Comparison of ENCODE assay signal across 17 mouse cellular contexts in the genomic region with DNA sequence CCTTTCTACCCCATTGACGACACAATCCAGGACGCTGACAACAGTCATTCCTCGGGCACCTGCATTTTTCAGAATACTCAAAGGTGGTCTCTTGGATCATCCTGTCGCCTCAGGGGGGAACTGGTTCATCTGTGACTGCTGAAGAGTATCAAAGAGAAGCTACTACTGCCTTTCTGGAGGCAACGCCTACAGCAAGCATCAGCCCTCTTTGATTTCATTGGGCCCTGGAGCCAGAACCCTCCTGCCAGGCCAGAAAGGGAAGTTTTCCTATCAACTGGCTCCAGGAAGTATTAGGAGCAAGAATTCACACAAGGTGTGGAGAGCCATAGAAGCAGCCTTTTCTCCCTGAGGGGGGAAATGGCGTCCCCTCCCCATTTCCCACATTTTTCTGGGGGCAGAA. TPM values are rescaled to one million over a fixed set of nuclear protein-coding genes. Genes with fewer than 3 reads are reported as not detected.
DNase-seq lines count a peak whose midpoint lies in the region; ATAC-seq and TF ChIP-seq lines count a peak whose summit lies in the region.
"Had no signal": no experiment of that assay in that cellular context is flagged by ENCODE, and none has a peak within 500 bp of the region (broad histone marks: within the 10 kb centered on the region; RNA-seq: fewer than 3 reads in every experiment).

No protein-coding gene starts in this region.

- no peak for TF ChIP-seq POLR2A in lung, adult 2 months (IDR thresholded peaks at IDR 0.05; ENCODE audit: borderline replicate concordance, extremely low read depth, low read depth, low read length)

- no peaks in the 10 kb centered on the region for H3K27me3 ChIP-seq in heart, embryonic 16.5 days (ENCODE audit: control insufficient read depth, insufficient read depth, low read length)
- H3K27me3 ChIP-seq in lung, embryonic 15.5 days, result no peaks in the 10 kb centered on the region
- H3K27me3 ChIP-seq in intestine, postnatal 0 days (replicated peaks; ENCODE audit: control insufficient read depth, insufficient read depth, low read length), result no peaks in the 10 kb centered on the region
- H3K27me3 ChIP-seq in stomach, embryonic 16.5 days (ENCODE audit: control insufficient read depth, insufficient read depth, low read length), result no peaks in the 10 kb centered on the region
- H3K27me3 ChIP-seq in midbrain, postnatal 0 days (ENCODE audit: insufficient read depth, low read length), result no peaks in the 10 kb centered on the region
- H3K27me3 ChIP-seq: heart, embryonic 13.5 days; limb, embryonic 12.5 days; neural tube, embryonic 12.5 days; Patski had no signal

- no peak overlapping the region for H3K9ac ChIP-seq in heart, embryonic 16.5 days (ENCODE audit: low read length)
- no peak overlapping the region for H3K9ac ChIP-seq in lung, embryonic 15.5 days
- H3K9ac ChIP-seq in intestine, postnatal 0 days (ENCODE audit: low read depth, low read length), result no peak overlapping the region
- H3K9ac ChIP-seq in stomach, embryonic 16.5 days (ENCODE audit: low read length), result no peak overlapping the region
- H3K9ac ChIP-seq in midbrain, postnatal 0 days (replicated peaks; ENCODE audit: low read length, poor library complexity, severe bottlenecking), result no peak overlapping the region

- no peak overlapping the region for H3K4me2 ChIP-seq in heart, embryonic 16.5 days (ENCODE audit: low read depth, low read length)
- no peak overlapping the region for H3K4me2 ChIP-seq in lung, embryonic 15.5 days
- H3K4me2 ChIP-seq in intestine, postnatal 0 days (replicated peaks; ENCODE audit: low read depth), result peak overlapping the region; percentile 89; the same call in 1 of the 2 replicates
- peak overlapping the region; percentile 94; the same call in 1 of the 2 replicates for H3K4me2 ChIP-seq in stomach, embryonic 16.5 days (ENCODE audit: low read depth, low read length)
- H3K4me2 ChIP-seq in midbrain, postnatal 0 days (ENCODE audit: low read depth, low read length, poor library complexity, severe bottlenecking), result no peak overlapping the region

- H3K4me3 ChIP-seq in heart, embryonic 16.5 days (ENCODE audit: low read length), result no peak overlapping the region
- H3K4me3 ChIP-seq in lung, embryonic 15.5 days, result no peak overlapping the region
- no peak overlapping the region for H3K4me3 ChIP-seq in lung, adult 2 months (replicated peaks; ENCODE audit: extremely low read depth, low read depth, low read length)
- H3K4me3 ChIP-seq in intestine, postnatal 0 days (ENCODE audit: low read depth, low read length), result no peak overlapping the region
- H3K4me3 ChIP-seq in stomach, embryonic 16.5 days (replicated peaks; ENCODE audit: low read length), result no peak overlapping the region
- H3K4me3 ChIP-seq in midbrain, postnatal 0 days (ENCODE audit: low read depth, low read length), result no peak overlapping the region
- H3K4me3 ChIP-seq: neural tube, embryonic 12.5 days had no signal

- no peak for TF ChIP-seq CTCF in lung, adult 2 months (IDR thresholded peaks at IDR 0.05; ENCODE audit: insufficient read depth, low read length)
- TF ChIP-seq CTCF in intestine, postnatal 0 days (IDR thresholded peaks at IDR 0.05; ENCODE audit: low read depth), result no peak
- TF ChIP-seq CTCF in midbrain, postnatal 0 days (IDR thresholded peaks at IDR 0.05), result no peak

- no peak for DNase-seq in heart, postnatal 10 days
- no peak for DNase-seq in lung, adult 2 months
- no peak for DNase-seq in midbrain, postnatal 0 days (ENCODE audit: low spot score)
- DNase-seq in T-cell, adult 2 months (ENCODE audit: low spot score), result no peak
- DNase-seq: adrenal gland, postnatal 10 days; gastrocnemius, postnatal 14 days; layer of hippocampus, postnatal 36 days; thymus, postnatal 14 days had no signal

- WGBS in heart, embryonic 16.5 days, result 75% methylated on average over 6 of the region's 6 CpGs
- 68% methylated on average over 6 of the region's 6 CpGs for WGBS in lung, embryonic 15.5 days
- 83% methylated on average over 6 of the region's 6 CpGs for WGBS in lung, adult 2 months
- WGBS in intestine, postnatal 0 days, result 58% methylated on average over 6 of the region's 6 CpGs
- 59% methylated on average over 6 of the region's 6 CpGs for WGBS in stomach, embryonic 16.5 days
- 71% methylated on average over 6 of the region's 6 CpGs for WGBS in midbrain, postnatal 0 days

- H3K4me1 ChIP-seq in heart, embryonic 16.5 days (ENCODE audit: control insufficient read depth, insufficient read depth, low read length), result peaks cover 32% of the 10 kb centered on the region
- peaks cover 33% of the 10 kb centered on the region for H3K4me1 ChIP-seq in lung, embryonic 15.5 days
- peaks cover 10% of the 10 kb centered on the region for H3K4me1 ChIP-seq in lung, adult 2 months (ENCODE audit: control insufficient read depth, insufficient read depth, low read length)
- peaks cover 14% of the 10 kb centered on the region; the same call in 1 of the 2 replicates for H3K4me1 ChIP-seq in intestine, postnatal 0 days (replicated peaks; ENCODE audit: control insufficient read depth, insufficient read depth, low read length)
- H3K4me1 ChIP-seq in stomach, embryonic 16.5 days (ENCODE audit: control insufficient read depth, insufficient read depth, low read length), result peaks cover 33% of the 10 kb centered on the region
- peaks cover 16% of the 10 kb centered on the region for H3K4me1 ChIP-seq in midbrain, postnatal 0 days (ENCODE audit: insufficient read depth, low read length)

- H3K36me3 ChIP-seq in heart, embryonic 16.5 days (ENCODE audit: control insufficient read depth, insufficient read depth), result peaks cover 5% of the 10 kb centered on the region; the same call in 1 of the 2 replicates
- H3K36me3 ChIP-seq in lung, embryonic 15.5 days, result peaks cover 5% of the 10 kb centered on the region; the same call in 1 of the 2 replicates
- 0 out of 2 replicates have a peak, but pooled peaks cover 10% of the 10 kb centered on the region for H3K36me3 ChIP-seq in intestine, postnatal 0 days (ENCODE audit: control insufficient read depth, insufficient read depth)
- H3K36me3 ChIP-seq in stomach, embryonic 16.5 days (ENCODE audit: control insufficient read depth, insufficient read depth, low read length), result peaks cover 3% of the 10 kb centered on the region; the same call in 1 of the 2 replicates
- H3K36me3 ChIP-seq in midbrain, postnatal 0 days (ENCODE audit: insufficient read depth, low read length), result peaks cover 6% of the 10 kb centered on the region; the same call in 1 of the 2 replicates

- intact Hi-C loops in heart, postnatal 10 days (cut with DNase I), result no loop called here

- ATAC-seq in heart, embryonic 16.5 days (replicated peaks; ENCODE audit: extremely low read depth, insufficient read depth, low FRiP score), result no peak
- no peak for ATAC-seq in lung, embryonic 15.5 days (ENCODE audit: borderline replicate concordance, extremely low read depth, low FRiP score, low TSS enrichment)
- no peak for ATAC-seq in intestine, postnatal 0 days
- no peak for ATAC-seq in stomach, embryonic 16.5 days (ENCODE audit: insufficient read depth, low FRiP score)
- no peak for ATAC-seq in midbrain, postnatal 0 days (ENCODE audit: low FRiP score)

- H3K9me3 ChIP-seq in heart, embryonic 16.5 days (replicated peaks; ENCODE audit: control insufficient read depth, low read length), result no peaks in the 10 kb centered on the region
- H3K9me3 ChIP-seq in lung, embryonic 15.5 days, result no peaks in the 10 kb centered on the region
- no peaks in the 10 kb centered on the region for H3K9me3 ChIP-seq in intestine, postnatal 0 days (ENCODE audit: control insufficient read depth)
- no peaks in the 10 kb centered on the region for H3K9me3 ChIP-seq in stomach, embryonic 16.5 days (replicated peaks; ENCODE audit: control insufficient read depth, low read length)
- H3K9me3 ChIP-seq in midbrain, postnatal 0 days (ENCODE audit: low read length), result no peaks in the 10 kb centered on the region
- H3K9me3 ChIP-seq: heart, embryonic 13.5 days; limb, embryonic 12.5 days; midbrain, embryonic 10.5 days; neural tube, embryonic 12.5 days had no signal

- H3K27ac ChIP-seq in heart, embryonic 16.5 days (ENCODE audit: low read length), result 0 out of 2 replicates have a peak overlapping the region, but pooled peaks have one; percentile 93
- H3K27ac ChIP-seq in lung, embryonic 15.5 days, result peak overlapping the region; percentile 98
- H3K27ac ChIP-seq in intestine, postnatal 0 days (ENCODE audit: low read depth, low read length), result peak overlapping the region; percentile 97
- peak overlapping the region; percentile 99; the same call in 1 of the 2 replicates for H3K27ac ChIP-seq in stomach, embryonic 16.5 days (ENCODE audit: low read length)
- no peak overlapping the region for H3K27ac ChIP-seq in midbrain, postnatal 0 days (ENCODE audit: low read depth, low read length)

RNA-seq across cellular contexts. Expression of a gene that starts 1.3 kb away (rescaled TPM):
- 37.3 and 39.1 TPM in 2 replicates for polyA plus RNA-seq in heart, embryonic 16.5 days (2015; fragmentation: Nextera tagmentation; extraction: Ambion mirVana)
- 10 to 100 TPM; 17.5 to 21.0 TPM for total RNA-seq in heart, postnatal 10 days (2021)
- polyA plus RNA-seq in lung, embryonic 15.5 days (2015; fragmentation: Nextera tagmentation; extraction: Ambion mirVana), result 82.4 and 88.4 TPM in 2 replicates
- 37.0 and 42.8 TPM in 2 replicates for polyA plus RNA-seq in lung, adult 2 months (2012; rRNA removed)
- polyA plus RNA-seq in intestine, postnatal 0 days (2015; fragmentation: Nextera tagmentation; extraction: Ambion mirVana), result 30.8 and 30.9 TPM in 2 replicates
- 50.9 and 55.1 TPM in 2 replicates for polyA plus RNA-seq in stomach, embryonic 16.5 days (2015; fragmentation: Nextera tagmentation; extraction: Ambion mirVana)
- total RNA-seq in midbrain, postnatal 0 days (2014; rRNA removed), result 80.5 and 89.5 TPM in 2 replicates
- 68.4 and 71.1 TPM in 2 replicates for polyA plus RNA-seq in midbrain, postnatal 0 days (2015; fragmentation: Nextera tagmentation; extraction: Ambion mirVana)

RNA-seq across cellular contexts. Expression of a gene that starts 9.8 kb away (rescaled TPM):
- 17.7 TPM in 2 replicates for polyA plus RNA-seq in heart, embryonic 16.5 days (2015; fragmentation: Nextera tagmentation; extraction: Ambion mirVana)
- total RNA-seq in heart, postnatal 10 days (2021), result 1 to 10 TPM; 4.5 to 5.4 TPM
- 19.2 and 20.3 TPM in 2 replicates for polyA plus RNA-seq in lung, embryonic 15.5 days (2015; fragmentation: Nextera tagmentation; extraction: Ambion mirVana)
- polyA plus RNA-seq in lung, adult 2 months (2012; rRNA removed), result 16.1 and 18.9 TPM in 2 replicates
- 5.7 and 5.8 TPM in 2 replicates for polyA plus RNA-seq in intestine, postnatal 0 days (2015; fragmentation: Nextera tagmentation; extraction: Ambion mirVana)
- 16.7 and 19.0 TPM in 2 replicates for polyA plus RNA-seq in stomach, embryonic 16.5 days (2015; fragmentation: Nextera tagmentation; extraction: Ambion mirVana)
- total RNA-seq in midbrain, postnatal 0 days (2014; rRNA removed), result 7.1 and 7.6 TPM in 2 replicates
- 4.5 and 5.7 TPM in 2 replicates for polyA plus RNA-seq in midbrain, postnatal 0 days (2015; fragmentation: Nextera tagmentation; extraction: Ambion mirVana)

RNA-seq across cellular contexts. Expression of a gene that starts 9.9 kb away (rescaled TPM):
- polyA plus RNA-seq in heart, embryonic 16.5 days (2015; fragmentation: Nextera tagmentation; extraction: Ambion mirVana), result 14.2 and 16.1 TPM in 2 replicates
- 1 to 10 TPM; 9.1 to 9.4 TPM for total RNA-seq in heart, postnatal 10 days (2021)
- polyA plus RNA-seq in lung, embryonic 15.5 days (2015; fragmentation: Nextera tagmentation; extraction: Ambion mirVana), result 20.2 and 22.9 TPM in 2 replicates
- polyA plus RNA-seq in lung, adult 2 months (2012; rRNA removed), result 38.0 and 44.2 TPM in 2 replicates
- 14.1 and 16.1 TPM in 2 replicates for polyA plus RNA-seq in intestine, postnatal 0 days (2015; fragmentation: Nextera tagmentation; extraction: Ambion mirVana)
- polyA plus RNA-seq in stomach, embryonic 16.5 days (2015; fragmentation: Nextera tagmentation; extraction: Ambion mirVana), result 32.5 and 32.8 TPM in 2 replicates
- 12.6 and 24.0 TPM in 2 replicates for total RNA-seq in midbrain, postnatal 0 days (2014; rRNA removed)
- polyA plus RNA-seq in midbrain, postnatal 0 days (2015; fragmentation: Nextera tagmentation; extraction: Ambion mirVana), result 18.1 and 25.4 TPM in 2 replicates

RNA-seq across cellular contexts. Expression of a gene that starts 16.7 kb away (rescaled TPM):
- 708 and 711 TPM in 2 replicates for polyA plus RNA-seq in heart, embryonic 16.5 days (2015; fragmentation: Nextera tagmentation; extraction: Ambion mirVana)
- 100 to 1,000 TPM; 965 to 994 TPM for total RNA-seq in heart, postnatal 10 days (2021)
- 1,297 and 1,378 TPM in 2 replicates for polyA plus RNA-seq in lung, embryonic 15.5 days (2015; fragmentation: Nextera tagmentation; extraction: Ambion mirVana)
- polyA plus RNA-seq in lung, adult 2 months (2012; rRNA removed), result 103 and 212 TPM in 2 replicates
- 762 and 768 TPM in 2 replicates for polyA plus RNA-seq in intestine, postnatal 0 days (2015; fragmentation: Nextera tagmentation; extraction: Ambion mirVana)
- 1,025 and 1,263 TPM in 2 replicates for polyA plus RNA-seq in stomach, embryonic 16.5 days (2015; fragmentation: Nextera tagmentation; extraction: Ambion mirVana)
- total RNA-seq in midbrain, postnatal 0 days (2014; rRNA removed), result 753 and 863 TPM in 2 replicates
- polyA plus RNA-seq in midbrain, postnatal 0 days (2015; fragmentation: Nextera tagmentation; extraction: Ambion mirVana), result 853 and 860 TPM in 2 replicates

RNA-seq across cellular contexts. Expression of a gene that starts 21.6 kb away (rescaled TPM):
- polyA plus RNA-seq in heart, embryonic 16.5 days (2015; fragmentation: Nextera tagmentation; extraction: Ambion mirVana), result 51.5 and 60.8 TPM in 2 replicates
- 10 to 100 TPM; 22.3 to 24.3 TPM for total RNA-seq in heart, postnatal 10 days (2021)
- polyA plus RNA-seq in lung, embryonic 15.5 days (2015; fragmentation: Nextera tagmentation; extraction: Ambion mirVana), result 141 and 147 TPM in 2 replicates
- 45.4 and 59.2 TPM in 2 replicates for polyA plus RNA-seq in lung, adult 2 months (2012; rRNA removed)
- 33.9 and 35.4 TPM in 2 replicates for polyA plus RNA-seq in intestine, postnatal 0 days (2015; fragmentation: Nextera tagmentation; extraction: Ambion mirVana)
- 88.3 and 90.9 TPM in 2 replicates for polyA plus RNA-seq in stomach, embryonic 16.5 days (2015; fragmentation: Nextera tagmentation; extraction: Ambion mirVana)
- 71.3 and 78.4 TPM in 2 replicates for total RNA-seq in midbrain, postnatal 0 days (2014; rRNA removed)
- 65.0 and 65.5 TPM in 2 replicates for polyA plus RNA-seq in midbrain, postnatal 0 days (2015; fragmentation: Nextera tagmentation; extraction: Ambion mirVana)

Comparison
In these comparisons a context has a peak if more than half of its experiments do, and no peak if none do; other contexts are left out.
1. H3K4me2 ChIP-seq: peak in intestine, postnatal 0 days (single experiment) and stomach, embryonic 16.5 days (single experiment); none in heart, embryonic 16.5 days (single experiment), lung, embryonic 15.5 days (single experiment) and midbrain, postnatal 0 days (single experiment).